Mouse (Mus musculus) forebrain, embryonic 10.5 days (tissue): ENCODE results near the gene Olfr259. TPM values are rescaled to one million over a fixed set of nuclear protein-coding genes. Genes with fewer than 3 reads are reported as not detected.

ENCODE experiments used
- DNase-seq: peaks from one replicate; pipeline ENCODE4 v3.0.0-alpha.2; 2017; ENCODE audit warnings: low spot score; ENCODE audit errors: extremely low spot score
- H3K27ac ChIP-seq: fragments of 300-500 bp; sonication (generic); 2 replicates; pipeline ENCODE4 v1.5.1; 2016; ENCODE audit warnings: mild to moderate bottlenecking
- H3K27me3 ChIP-seq: fragments of 300-500 bp; sonication (generic); 2 replicates; pipeline ENCODE4 v1.6.1; 2016; ENCODE audit warnings: mild to moderate bottlenecking; ENCODE audit not compliant: poor library complexity, severe bottlenecking
- H3K36me3 ChIP-seq: fragments of 300-500 bp; sonication (generic); replicated peaks from 2 replicates; pipeline ENCODE4 v1.6.1; 2016; ENCODE audit warnings: mild to moderate bottlenecking, moderate library complexity
- H3K4me1 ChIP-seq: fragments of 300-500 bp; sonication (generic); 2 replicates; pipeline ENCODE4 v1.6.1; 2016
- H3K4me3 ChIP-seq: fragments of 300-500 bp; sonication (generic); 2 replicates; pipeline ENCODE4 v1.5.1; 2016; ENCODE audit warnings: mild to moderate bottlenecking, moderate library complexity
- H3K9me3 ChIP-seq: fragments of 300-500 bp; sonication (generic); 2 replicates; pipeline ENCODE4 v1.6.1; 2016; ENCODE audit warnings: mild to moderate bottlenecking, moderate library complexity
- WGBS: fragments of 180-500 bp; shearing (Covaris S2); methylation state at CpG from one replicate; pipeline ENCODE4 v1.1.7; 2016; 5-methylcytosine and 5-hydroxymethylcytosine counted together
- polyA plus RNA-seq: library from polyadenylated mRNA; unstranded; fragments of >200 nt; fragmentation: Nextera tagmentation; extraction: Ambion mirVana; gene quantifications from 2 replicates; pipeline ENCODE4 v1.2.1, GENCODE M21; 2016

The Olfr259 gene
- not detected in 2 replicates for polyA plus RNA-seq

- Histone ChIP-seq H3K4me1 (no peaks in the 10 kb centered on the region), H3K27ac (no peak within 1 kb of the TSS), H3K9me3 (no peaks in the 10 kb centered on the region), H3K4me3 (no peak within 1 kb of the TSS), H3K27me3 (no peaks in the 10 kb centered on the region), H3K36me3 (no peaks in the 10 kb centered on the region)
- no peak for DNase-seq
Measured at GRCm38 (mm10) chr2:87114467-87114866, at the start of gene Olfr259. Gene Olfr259, minus strand, starts transcription at chr2:87114567.

- Histone ChIP-seq H3K4me3 (no peak within 1 kb of the TSS), H3K36me3 (no peaks in the 10 kb centered on the region), H3K9me3 (no peaks in the 10 kb centered on the region), H3K27ac (no peak within 1 kb of the TSS), H3K4me1 (no peaks in the 10 kb centered on the region), H3K27me3 (no peaks in the 10 kb centered on the region)
- no peak for DNase-seq
Measured at GRCm38 (mm10) chr2:87152524-87152923, 38.2 kb upstream of the Olfr259 start, which contains the start of gene Olfr1111. Gene Olfr1111, minus strand, starts transcription at chr2:87152624.

- 88% methylated on average over 1 of the region's 1 CpGs for WGBS
- Histone ChIP-seq H3K9me3 (no peaks in the 10 kb centered on the region), H3K4me3 (no peak within 1 kb of the TSS), H3K27me3 (no peaks in the 10 kb centered on the region), H3K27ac (no peak within 1 kb of the TSS), H3K4me1 (no peaks in the 10 kb centered on the region), H3K36me3 (no peaks in the 10 kb centered on the region)
- no peak for DNase-seq
Measured at GRCm38 (mm10) chr2:87140200-87140599, 25.8 kb upstream of the Olfr259 start, which contains the start of gene Olfr1110. Gene Olfr1110, minus strand, starts transcription at chr2:87140300.

GRCm38 (mm10) chr2:87095908-87096307 is 18.5 kb downstream of the Olfr259 start, which contains the start of gene Olfr1109:
Gene Olfr1109, minus strand, starts transcription at chr2:87096008.
- Histone ChIP-seq H3K27me3 (no peaks in the 10 kb centered on the region), H3K36me3 (no peaks in the 10 kb centered on the region), H3K4me3 (no peak within 1 kb of the TSS), H3K9me3 (no peaks in the 10 kb centered on the region), H3K4me1 (no peaks in the 10 kb centered on the region), H3K27ac (no peak within 1 kb of the TSS)
- 55% methylated on average over 1 of the region's 1 CpGs for WGBS
- no peak for DNase-seq

- no peaks in the 10 kb centered on the region for H3K9me3 ChIP-seq
- DNase-seq = no peak
- no peaks in the 10 kb centered on the region for H3K36me3 ChIP-seq
- no peaks in the 10 kb centered on the region for H3K27me3 ChIP-seq
- H3K4me1 ChIP-seq = no peaks in the 10 kb centered on the region
- H3K4me3 ChIP-seq = no peak within 1 kb of the TSS
- 80% methylated on average over 1 of the region's 1 CpGs for WGBS
- no peak within 1 kb of the TSS for H3K27ac ChIP-seq
Measured at GRCm38 (mm10) chr2:87075717-87076116, 38.6 kb downstream of the Olfr259 start, which contains the start of gene Olfr1107. Gene Olfr1107, minus strand, starts transcription at chr2:87075817.

Other genes with a start within 250 kb of the Olfr259 start
- gene Gm13723, start 239.8 kb downstream of the Olfr259 start, polyA plus RNA-seq = not detected in 2 replicates
- not detected in 2 replicates for gene Olfr1097, start 222.4 kb downstream of the Olfr259 start, polyA plus RNA-seq
- not detected in 2 replicates for gene Olfr1098, start 190.0 kb downstream of the Olfr259 start, polyA plus RNA-seq
- gene Olfr1099, start 153.9 kb downstream of the Olfr259 start, polyA plus RNA-seq = not detected in 2 replicates
- gene Olfr1100, start 134.6 kb downstream of the Olfr259 start, polyA plus RNA-seq = not detected in 2 replicates
- not detected in 2 replicates for gene Olfr1101, start 123.3 kb downstream of the Olfr259 start, polyA plus RNA-seq
- gene Olfr1102, start 116.2 kb downstream of the Olfr259 start, polyA plus RNA-seq = not detected in 2 replicates
- gene Olfr1104, start 87.5 kb downstream of the Olfr259 start, polyA plus RNA-seq = not detected in 2 replicates
- not detected in 2 replicates for gene Olfr1105, start 78.0 kb downstream of the Olfr259 start, polyA plus RNA-seq
- not detected in 2 replicates for gene Olfr1106, start 62.3 kb downstream of the Olfr259 start, polyA plus RNA-seq
- not detected in 2 replicates for gene Olfr1107, start 38.8 kb downstream of the Olfr259 start, polyA plus RNA-seq
- not detected in 2 replicates for gene Olfr1109, start 18.6 kb downstream of the Olfr259 start, polyA plus RNA-seq
- gene Olfr1110, start 25.7 kb upstream of the Olfr259 start, polyA plus RNA-seq = not detected in 2 replicates
- not detected in 2 replicates for gene Olfr1111, start 38.1 kb upstream of the Olfr259 start, polyA plus RNA-seq
- not detected in 2 replicates for gene Olfr1112, start 73.2 kb upstream of the Olfr259 start, polyA plus RNA-seq
- not detected in 2 replicates for gene Olfr1113, start 94.4 kb upstream of the Olfr259 start, polyA plus RNA-seq
- not detected in 2 replicates for gene Olfr1115, start 133.4 kb upstream of the Olfr259 start, polyA plus RNA-seq
- not detected in 2 replicates for gene Olfr1116, start 153.0 kb upstream of the Olfr259 start, polyA plus RNA-seq
- gene Olfr1118, start 193.0 kb upstream of the Olfr259 start, polyA plus RNA-seq = not detected in 2 replicates
- gene Olfr1120, start 240.2 kb upstream of the Olfr259 start, polyA plus RNA-seq = not detected in 2 replicates